Mouse (Mus musculus): ENCODE measurements around the gene Card6.

GRCm38 (mm10) chr15:5155093-5155492, 46.8 kb upstream of the Card6 start:
- TF ChIP-seq HCFC1 (IDR thresholded peaks at IDR 0.05; ENCODE audit: borderline replicate concordance, insufficient read depth, low read length) (no peak), ZNF384 (IDR thresholded peaks at IDR 0.05; ENCODE audit: low read depth, low read length) (no peak)
